Mouse (Mus musculus) frontal cortex, adult 2 months (tissue): ENCODE measurements around the gene Nhlrc3. TPM values are rescaled to one million over a fixed set of nuclear protein-coding genes. Genes with fewer than 3 reads are reported as not detected.

Experiments
- polyA plus RNA-seq: library from polyadenylated mRNA; depleted of rRNA; stranded (reverse); fragments of >200 nt; gene quantifications from 2 replicates; pipeline ENCODE4 v1.2.3, GENCODE M21; 2012; rRNA removed

Nhlrc3 gene
- polyA plus RNA-seq, 1 experiment: 9.7 TPM

Other genes starting within 250 kb of the Nhlrc3 start
- 17.9 and 18.1 TPM in 2 replicates for gene Proser1, start 334 bp upstream of the Nhlrc3 start, polyA plus RNA-seq
- gene Stoml3, start 25.3 kb upstream of the Nhlrc3 start, polyA plus RNA-seq: 12.9 and 24.9 TPM in 2 replicates
- 1.1 and 1.2 TPM in 2 replicates for gene Frem2, start 194.0 kb upstream of the Nhlrc3 start, polyA plus RNA-seq